Mouse (Mus musculus): ENCODE results near the gene Adgre5. TPM values are rescaled to one million over a fixed set of nuclear protein-coding genes. Genes with fewer than 3 reads are reported as not detected.

Gene Adgre5
- polyA plus RNA-seq (2012; rRNA removed), result 17.7 and 18.0 TPM in 2 replicates

GRCm38 (mm10) chr8:83740976-83741741 is at the start of gene Adgre5:
Gene Adgre5 (minus strand): TSS chr8:83741326.

GRCm38 (mm10) chr8:83715031-83715690 is 26.0 kb downstream of the Adgre5 start, which contains the start of gene Ddx39:
Gene Ddx39 (plus strand): TSS chr8:83715177.

GRCm38 (mm10) chr8:83698661-83699453 is 42.3 kb downstream of the Adgre5 start, which contains the start of gene Pkn1:
Gene Pkn1 (minus strand): TSS chr8:83699179.

Other genes with a start within 250 kb of the Adgre5 start
- gene Olfr370, start 205.5 kb downstream of the Adgre5 start, polyA plus RNA-seq (2012; rRNA removed), result 0.03 and 0.09 TPM in 2 replicates
- 322 and 325 TPM in 2 replicates for gene Ndufb7, start 174.7 kb downstream of the Adgre5 start, polyA plus RNA-seq (2012; rRNA removed)
- gene Tecr, start 133.4 kb downstream of the Adgre5 start, polyA plus RNA-seq (2012; rRNA removed), result 1,121 and 1,193 TPM in 2 replicates
- 35.8 and 36.4 TPM in 2 replicates for gene Dnajb1, start 133.1 kb downstream of the Adgre5 start, polyA plus RNA-seq (2012; rRNA removed)
- 71.1 and 72.7 TPM in 2 replicates for gene Gipc1, start 88.6 kb downstream of the Adgre5 start, polyA plus RNA-seq (2012; rRNA removed)
- gene Ptger1, start 74.6 kb downstream of the Adgre5 start, polyA plus RNA-seq (2012; rRNA removed), result 1.0 and 1.2 TPM in 2 replicates
- 69.7 and 76.4 TPM in 2 replicates for gene Pkn1, start 42.1 kb downstream of the Adgre5 start, polyA plus RNA-seq (2012; rRNA removed)
- gene Ddx39, start 26.1 kb downstream of the Adgre5 start, polyA plus RNA-seq (2012; rRNA removed), result 66.8 and 67.7 TPM in 2 replicates
- gene Adgrl1, start 158.8 kb upstream of the Adgre5 start, polyA plus RNA-seq (2012; rRNA removed), result 182 and 248 TPM in 2 replicates
- gene Gm10644, start 213.9 kb upstream of the Adgre5 start, polyA plus RNA-seq (2012; rRNA removed), result 0.41 and 0.74 TPM in 2 replicates
- gene Asf1b, start 214.2 kb upstream of the Adgre5 start, polyA plus RNA-seq (2012; rRNA removed), result 6.8 and 11.8 TPM in 2 replicates
- 147 and 150 TPM in 2 replicates for gene Prkaca, start 231.7 kb upstream of the Adgre5 start, polyA plus RNA-seq (2012; rRNA removed)